Mouse (Mus musculus): Measurements from ENCODE around the gene Dlx6.

Dlx6 gene

GRCm38 (mm10) chr6:6859950-6860410 lies 3.2 kb upstream of the Dlx6 start:
- no peak for DNase-seq (ENCODE audit: low spot score in 2 of 2)

GRCm38 (mm10) chr6:6860411-6861085 lies 2.6 kb upstream of the Dlx6 start:
- no peak for DNase-seq (ENCODE audit: low spot score in 2 of 2)

GRCm38 (mm10) chr6:6861086-6861797 lies 1.9 kb upstream of the Dlx6 start:
- DNase-seq (ENCODE audit: low spot score in 2 of 2): no peak

- DNase-seq (ENCODE audit: low spot score in 2 of 2): no peak
These were observed 1.2 kb upstream of the Dlx6 start for GRCm38 (mm10) chr6:6861798-6862428.

- DNase-seq (ENCODE audit: low spot score in 2 of 2): peak; percentile 67 to 71
These were observed 523 bp upstream of the Dlx6 start for GRCm38 (mm10) chr6:6862611-6863010.

GRCm38 (mm10) chr6:6863955-6864354 lies 821 bp downstream of the Dlx6 start:
- DNase-seq (ENCODE audit: low spot score in 2 of 2): no peak

GRCm38 (mm10) chr6:6864441-6865440 lies 1.6 kb downstream of the Dlx6 start:
- DNase-seq (ENCODE audit: low spot score in 2 of 2): no peak

GRCm38 (mm10) chr6:6867031-6867430 lies 3.9 kb downstream of the Dlx6 start:
- DNase-seq (ENCODE audit: low spot score in 2 of 2): no peak

- no peak for DNase-seq (ENCODE audit: low spot score in 2 of 2)
These were observed 6.0 kb downstream of the Dlx6 start for GRCm38 (mm10) chr6:6869041-6869685.

- DNase-seq (ENCODE audit: low spot score in 2 of 2): peak in 1 of 2 experiments; percentile 2
These were observed 7.0 kb downstream of the Dlx6 start for GRCm38 (mm10) chr6:6869961-6870800.

GRCm38 (mm10) chr6:6870876-6871420 lies 7.8 kb downstream of the Dlx6 start:
- DNase-seq (ENCODE audit: low spot score in 2 of 2): no peak

GRCm38 (mm10) chr6:6871692-6872091 lies 8.6 kb downstream of the Dlx6 start:
- DNase-seq (ENCODE audit: low spot score in 2 of 2): peak in 1 of 2 experiments; percentile 2

- DNase-seq (ENCODE audit: low spot score in 2 of 2): no peak
These were observed 9.7 kb downstream of the Dlx6 start for GRCm38 (mm10) chr6:6872873-6873272.

- no peak for DNase-seq (ENCODE audit: low spot score in 2 of 2)
These were observed 10.4 kb downstream of the Dlx6 start for GRCm38 (mm10) chr6:6873476-6874072.

GRCm38 (mm10) chr6:6874073-6874771 lies 11.1 kb downstream of the Dlx6 start:
- no peak for DNase-seq (ENCODE audit: low spot score in 2 of 2)

GRCm38 (mm10) chr6:6875136-6875535 lies 12.0 kb downstream of the Dlx6 start:
- DNase-seq (ENCODE audit: low spot score in 2 of 2): no peak

GRCm38 (mm10) chr6:6875676-6876075 lies 12.5 kb downstream of the Dlx6 start:
- DNase-seq (ENCODE audit: low spot score in 2 of 2): no peak

- no peak for DNase-seq (ENCODE audit: low spot score in 2 of 2)
These were observed 13.1 kb downstream of the Dlx6 start for GRCm38 (mm10) chr6:6876231-6876630.

GRCm38 (mm10) chr6:6876731-6877130 lies 13.6 kb downstream of the Dlx6 start:
- DNase-seq (ENCODE audit: low spot score in 2 of 2): no peak

Data from frontal cortex, postnatal 14 days (tissue).